Mouse (Mus musculus): ENCODE data around the gene Mrtfb.

DNA sequence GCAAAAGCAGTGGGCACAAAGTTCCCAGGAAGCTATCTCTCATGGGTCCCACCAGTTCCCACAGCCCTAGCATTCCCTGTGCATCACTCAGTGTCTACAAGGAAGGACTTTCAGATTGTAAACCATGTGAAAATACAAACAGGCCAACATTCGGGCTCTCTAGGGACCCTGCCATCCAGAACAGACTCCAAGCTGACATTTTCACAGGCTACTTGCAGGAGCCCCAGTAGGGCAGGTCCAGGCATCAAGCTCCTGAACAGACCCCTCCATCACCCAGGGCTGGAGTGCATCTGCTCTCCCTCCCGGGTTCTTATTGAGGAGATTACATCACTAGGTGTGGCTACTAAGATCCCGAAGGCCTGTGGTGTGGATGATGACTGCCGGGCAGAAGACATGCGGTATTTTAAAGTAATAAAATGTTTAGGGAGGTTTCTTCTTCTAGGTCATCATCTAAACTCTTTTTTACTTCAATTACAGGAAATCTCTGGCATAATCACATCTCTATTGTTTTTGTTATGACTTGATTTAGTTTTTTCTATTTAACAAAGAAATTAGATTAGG, 77.6 kb downstream of the Mrtfb start:
- no peak for TF ChIP-seq CTCF (IDR thresholded peaks at IDR 0.05; ENCODE audit: control insufficient read depth, insufficient read depth, insufficient replicate concordance, low read depth, low read length)
- TF ChIP-seq POLR2A (IDR thresholded peaks at IDR 0.05; ENCODE audit: control insufficient read depth, low read depth, low read length), result no peak
